Mouse (Mus musculus) kidney, postnatal 14 days (tissue): ENCODE results near the gene Dvl1.

Source experiments
- DNase-seq: peaks from one replicate; pipeline ENCODE4 v3.0.0; 2022; ENCODE audit warnings: mixed read lengths

Gene Dvl1

DNA sequence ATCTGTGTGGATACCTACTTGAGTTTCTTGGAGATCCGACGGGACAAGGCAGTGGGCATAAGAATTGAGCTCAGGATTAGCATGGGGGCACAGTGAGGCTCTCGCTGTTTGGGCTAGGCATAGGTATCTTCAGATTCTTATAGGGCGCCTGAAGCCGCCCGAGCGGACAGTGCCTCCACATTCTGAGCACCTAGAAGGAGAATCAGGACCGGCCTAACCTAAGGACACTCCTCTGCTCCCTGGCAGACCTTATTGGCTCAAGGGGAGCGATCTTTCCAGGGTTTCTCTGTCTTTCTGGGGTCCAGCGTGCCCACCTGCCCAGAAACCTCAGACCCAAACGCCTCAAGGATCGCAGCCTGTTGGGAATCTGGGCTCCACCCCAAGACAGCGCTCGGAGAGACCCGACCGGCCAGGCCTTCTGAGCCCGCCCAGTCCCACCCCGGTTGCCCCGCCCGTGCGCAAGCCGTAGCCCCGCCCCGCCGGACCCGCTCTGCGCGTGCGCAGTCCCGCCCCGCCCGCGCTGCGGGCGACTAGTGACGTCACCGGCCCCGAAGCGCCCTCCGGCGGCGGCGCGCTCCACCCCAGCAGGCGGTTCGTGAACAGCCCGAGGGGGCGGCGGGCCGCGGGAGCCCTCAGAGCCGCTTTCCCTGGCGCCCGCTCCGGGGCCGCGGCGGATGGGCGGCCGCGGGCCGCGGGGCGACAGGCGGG lies at the start of gene Dvl1:
Dvl1 (plus strand) TSS at position 532 of the 708 bp plus-strand sequence.
- peak; percentile 96 for DNase-seq

DNA sequence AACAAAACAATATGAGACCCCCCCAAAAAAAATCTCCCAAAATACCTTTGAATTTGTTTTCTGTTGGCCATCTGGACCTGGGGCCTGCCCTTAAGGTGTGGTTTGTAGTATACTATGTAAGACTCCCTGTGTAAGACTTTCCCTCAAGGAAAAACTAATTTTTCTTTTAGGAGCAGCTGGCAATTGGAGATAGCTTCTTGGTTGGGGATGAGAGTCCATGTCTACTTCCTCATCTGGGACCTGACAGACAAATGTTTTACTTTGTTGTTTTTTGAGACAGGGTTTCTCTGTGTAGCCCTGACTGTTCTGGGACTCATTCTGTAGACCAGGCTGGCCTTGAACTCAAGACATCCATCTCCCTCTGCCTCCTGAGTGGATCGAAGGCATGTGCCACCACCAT lies 45.1 kb upstream of the Dvl1 start:
- no peak for DNase-seq

- no peak for DNase-seq
Measured at GRCm38 (mm10) chr4:155802741-155803339, 44.4 kb upstream of the Dvl1 start, which contains the start of gene Mrpl20. Gene Mrpl20 (plus strand): TSS chr4:155802878.

- DNase-seq: peak; percentile 96
Measured at GRCm38 (mm10) chr4:155803340-155804041, 43.7 kb upstream of the Dvl1 start.

DNA sequence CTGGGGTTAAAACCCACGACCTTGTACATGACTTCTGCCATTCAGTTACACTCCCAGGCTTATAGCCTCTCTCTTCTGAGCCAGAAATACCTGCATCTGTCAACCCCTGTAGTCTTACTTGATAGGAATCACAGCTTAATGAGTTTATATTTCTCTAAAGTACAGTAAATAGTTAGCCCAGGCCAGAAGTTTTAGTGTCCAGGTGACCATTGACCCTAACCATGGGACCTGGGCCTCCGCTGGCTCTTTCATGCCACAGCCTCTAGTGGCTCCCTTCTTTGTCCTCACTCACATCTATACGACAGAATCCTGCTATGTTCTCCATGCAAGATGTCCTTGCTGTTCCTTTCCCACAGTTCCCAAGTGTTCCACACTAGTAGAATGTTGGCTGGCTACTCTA lies 39.4 kb upstream of the Dvl1 start:
- no peak for DNase-seq

DNA sequence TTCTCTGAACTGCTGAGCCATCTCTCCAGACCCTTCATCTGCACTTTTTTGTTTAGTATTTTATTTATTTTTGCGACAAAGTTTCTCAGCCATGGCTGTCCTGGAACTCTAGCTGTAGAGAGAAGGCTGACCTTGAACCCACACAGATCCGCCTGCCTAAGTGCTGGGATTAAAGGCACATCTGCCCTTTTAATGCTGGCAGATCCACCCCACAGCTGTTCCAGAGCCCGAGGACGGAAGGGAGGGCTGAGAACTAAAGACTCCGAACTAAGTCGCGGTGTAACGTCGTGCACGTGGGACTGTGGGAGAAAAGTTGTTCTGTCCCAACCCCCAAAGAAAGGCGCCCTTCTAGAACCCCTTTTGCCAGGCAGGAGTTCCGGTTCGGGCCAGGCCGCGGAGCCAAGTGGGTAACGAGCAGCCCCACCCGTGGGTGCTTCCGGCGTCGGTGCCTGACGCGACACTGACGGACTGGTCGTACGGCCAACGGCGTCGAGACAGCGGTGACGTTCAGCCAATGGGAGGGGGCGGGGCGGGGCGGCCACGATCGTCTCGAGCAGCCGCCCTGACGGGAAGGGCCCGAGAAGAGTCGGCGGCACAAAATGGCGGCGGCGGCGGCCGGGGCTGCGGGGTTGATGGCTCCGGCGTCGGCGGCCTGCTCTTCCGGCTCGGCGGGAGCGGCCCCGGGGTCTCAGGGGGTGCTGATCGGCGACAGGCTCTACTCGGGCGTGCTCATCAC lies 35.1 kb upstream of the Dvl1 start, which contains the start of gene Ccnl2:
Ccnl2 (plus strand) TSS at position 561 of the 736 bp plus-strand sequence.
- DNase-seq: peak; percentile 96

DNA sequence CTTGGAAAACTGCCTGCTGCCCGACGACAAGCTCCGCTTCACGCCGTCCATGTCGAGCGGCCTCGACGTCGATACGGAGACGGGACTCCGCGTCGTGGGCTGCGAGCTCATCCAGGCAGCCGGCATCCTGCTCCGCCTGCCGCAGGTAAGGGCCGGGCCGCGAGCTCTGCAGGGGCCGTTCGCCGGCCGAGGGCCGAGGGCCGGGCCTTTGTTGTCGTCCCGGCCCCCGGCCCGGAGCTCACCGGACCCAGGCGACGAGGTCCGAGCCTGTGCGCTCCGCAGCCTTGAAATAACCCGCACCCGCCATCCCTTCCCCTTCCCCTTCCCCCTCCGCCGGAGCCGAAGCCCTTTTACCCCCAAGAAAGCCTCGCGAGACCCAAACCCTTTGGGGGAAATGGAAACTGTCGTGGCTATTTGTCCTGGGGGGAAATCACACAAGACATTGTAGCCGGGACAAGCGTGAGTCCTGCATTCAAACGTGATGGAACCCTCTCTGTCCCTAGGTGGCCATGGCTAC lies 34.5 kb upstream of the Dvl1 start:
- peak; percentile 44 for DNase-seq

- no peak for DNase-seq
Measured at GRCm38 (mm10) chr4:155817533-155817932, 29.7 kb upstream of the Dvl1 start.

DNA sequence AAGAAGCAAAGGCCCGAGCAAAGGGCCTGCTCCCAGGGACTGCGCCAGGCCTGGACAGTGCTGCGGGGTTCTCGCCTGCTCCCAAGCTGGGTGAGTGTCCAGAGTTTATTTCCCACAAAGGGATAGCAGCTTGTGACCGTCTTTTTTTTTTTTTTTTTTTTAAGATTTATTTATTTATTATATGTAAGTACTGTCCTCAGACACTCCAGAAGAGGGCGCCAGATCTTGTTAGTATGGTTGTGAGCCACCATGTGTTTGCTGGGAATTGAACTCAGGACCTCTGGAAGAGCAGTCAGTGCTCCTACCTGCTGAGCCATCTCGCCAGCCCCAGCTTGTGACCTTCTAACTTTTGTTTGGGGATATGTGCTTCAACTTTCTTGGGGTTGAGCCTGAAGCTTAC lies 26.2 kb upstream of the Dvl1 start:
- DNase-seq: peak; percentile 31

DNA sequence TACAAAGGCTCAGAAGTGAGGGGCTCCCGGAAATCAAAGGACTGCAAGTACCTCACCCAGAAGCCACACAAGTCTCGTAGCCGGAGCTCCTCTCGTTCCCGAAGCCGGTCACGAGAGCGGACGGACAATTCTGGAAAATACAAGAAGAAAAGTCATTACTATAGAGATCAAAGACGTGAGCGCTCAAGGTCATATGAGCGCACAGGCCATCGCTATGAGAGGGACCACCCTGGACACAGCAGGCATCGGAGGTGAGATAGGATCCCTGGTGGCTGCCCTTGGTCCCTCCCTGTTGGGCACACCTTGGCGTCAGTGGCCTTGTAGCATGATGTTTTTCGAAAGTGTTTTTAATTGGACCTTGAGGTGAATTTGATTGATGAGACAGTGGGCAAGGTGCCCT lies 23.8 kb upstream of the Dvl1 start:
- DNase-seq: no peak

GRCm38 (mm10) chr4:155829866-155830265 lies 17.3 kb upstream of the Dvl1 start:
- no peak for DNase-seq

GRCm38 (mm10) chr4:155830596-155830995 lies 16.6 kb upstream of the Dvl1 start:
- no peak for DNase-seq

DNA sequence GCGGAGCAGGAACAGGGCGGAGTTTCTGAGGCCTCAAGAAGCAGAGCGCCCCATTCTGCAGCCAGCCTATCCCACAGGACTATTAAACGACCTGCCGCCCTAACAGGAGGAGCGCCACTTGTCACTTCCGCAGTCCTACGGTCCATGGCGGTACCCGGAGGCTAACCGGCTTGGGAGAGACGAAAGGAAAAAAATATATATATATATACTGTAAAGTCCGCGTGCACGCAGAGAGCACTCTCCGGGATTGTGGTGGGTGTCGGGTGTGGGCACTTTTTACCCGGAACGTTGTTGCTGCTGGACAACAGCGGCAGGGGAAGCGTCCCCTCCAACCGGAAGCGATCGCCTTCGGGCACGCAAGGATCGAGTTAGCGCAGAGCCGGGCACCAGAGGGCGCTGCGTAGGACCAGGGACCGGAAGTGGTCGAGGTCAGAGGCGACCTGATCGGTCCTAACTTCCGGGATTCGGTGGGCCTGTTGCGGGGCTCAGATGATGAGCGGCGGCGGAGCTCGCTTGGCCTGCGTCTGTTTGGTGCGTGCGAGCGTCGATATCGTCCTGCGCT lies 15.9 kb upstream of the Dvl1 start, which contains the start of gene Aurkaip1:
Aurkaip1 (plus strand) TSS at position 68 of the 562 bp plus-strand sequence.
- DNase-seq: peak; percentile 97

GRCm38 (mm10) chr4:155831831-155832230 lies 15.4 kb upstream of the Dvl1 start:
- peak; percentile 58 for DNase-seq

DNA sequence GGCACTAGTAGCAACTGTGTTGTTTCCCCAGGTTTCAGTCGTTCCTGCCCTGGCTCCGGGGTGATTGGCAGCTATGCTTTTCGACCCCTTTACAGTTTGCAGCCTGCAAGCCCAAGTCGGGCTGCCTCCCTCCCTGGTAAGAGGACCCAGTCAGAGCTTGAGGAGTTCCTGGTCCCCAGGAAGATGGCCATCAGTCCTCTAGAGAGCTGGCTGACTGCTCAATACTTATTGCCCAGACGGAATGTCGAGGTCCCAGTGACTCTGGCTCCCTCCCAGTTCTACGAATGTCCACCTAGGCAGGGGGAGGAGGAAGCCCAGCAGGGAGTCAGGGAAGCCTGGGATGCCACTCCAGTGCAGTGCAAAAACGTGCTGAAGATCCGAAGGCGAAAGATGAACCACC lies 14.9 kb upstream of the Dvl1 start:
- no peak for DNase-seq

- DNase-seq: no peak
Measured at GRCm38 (mm10) chr4:155833234-155833633, 14.0 kb upstream of the Dvl1 start.

DNA sequence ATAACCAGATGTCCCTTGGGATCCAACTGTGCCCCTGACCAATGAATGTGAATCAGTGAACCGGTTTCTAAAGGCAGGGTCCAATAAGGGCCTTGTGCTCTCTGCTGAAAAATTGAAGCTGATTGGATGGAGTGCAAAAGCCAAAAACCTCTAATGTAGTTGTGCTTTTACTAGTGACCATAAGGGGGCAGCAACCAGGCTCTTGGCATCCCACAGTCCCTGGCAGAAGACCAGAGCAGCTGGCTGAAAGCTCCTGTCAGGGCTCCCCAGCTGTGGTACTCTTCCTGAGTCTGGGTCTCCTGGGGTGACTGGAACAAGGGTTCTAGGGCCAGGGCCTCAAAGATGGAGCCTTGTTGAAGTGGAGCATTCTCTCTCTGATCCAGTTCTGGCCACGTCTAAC lies 13.4 kb upstream of the Dvl1 start:
- DNase-seq: peak; percentile 91

DNA sequence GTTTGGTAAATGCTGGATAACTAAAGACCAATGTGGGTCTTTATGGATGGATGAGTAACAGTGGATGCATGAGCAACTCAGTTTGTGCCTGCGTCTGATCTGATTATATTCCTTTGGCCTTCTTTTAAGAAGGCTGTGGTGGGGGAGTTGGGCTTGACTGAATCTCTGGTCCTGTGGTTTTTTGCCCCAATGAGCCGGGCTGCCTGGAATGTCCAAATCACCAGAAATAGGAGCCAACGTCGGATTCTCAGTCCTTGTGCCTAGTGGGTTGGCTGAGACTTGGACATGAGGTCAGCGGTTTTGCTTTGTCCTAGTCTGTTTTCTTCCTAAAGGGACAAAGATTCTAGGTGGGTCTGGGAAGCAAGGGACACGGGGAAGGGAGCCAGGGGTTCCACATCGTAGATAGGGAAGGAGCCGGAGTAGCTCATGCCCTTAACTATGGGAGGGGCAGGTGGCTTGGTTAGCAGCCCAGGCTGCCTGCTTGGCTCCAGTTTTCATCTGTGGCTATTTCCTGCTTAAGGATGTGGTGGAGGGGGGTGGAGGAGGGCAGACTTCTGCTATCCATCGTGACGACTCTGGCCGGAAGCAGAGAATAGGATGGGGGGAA lies 9.7 kb upstream of the Dvl1 start:
- peak; percentile 69 for DNase-seq

- peak; percentile 53 for DNase-seq
Measured at GRCm38 (mm10) chr4:155838187-155839153, 8.7 kb upstream of the Dvl1 start.

DNA sequence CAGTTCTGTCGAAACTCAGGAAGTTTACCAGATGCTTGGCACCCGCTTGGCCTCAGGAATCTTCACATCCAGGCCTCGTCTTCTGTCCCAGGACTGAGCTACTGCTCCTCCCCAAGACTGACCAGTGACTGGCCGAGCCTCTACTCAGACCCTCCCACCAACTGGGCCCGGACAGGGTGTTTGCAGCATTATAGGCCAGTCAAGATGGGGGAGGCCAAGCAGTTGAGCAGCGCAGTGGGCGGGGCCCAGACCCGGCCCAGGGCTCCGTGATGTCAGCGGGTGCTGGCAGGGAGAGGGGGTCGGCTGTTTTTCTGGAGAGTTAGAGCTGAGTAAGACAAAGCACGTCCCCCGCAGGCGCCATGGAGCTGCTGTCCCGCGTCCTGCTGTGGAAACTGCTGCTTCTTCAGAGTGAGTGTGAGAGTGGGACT lies 7.7 kb upstream of the Dvl1 start, which contains the start of gene Mxra8:
Mxra8 (plus strand) TSS at position 198 of the 428 bp plus-strand sequence.
- peak; percentile 94 for DNase-seq
